Mouse (Mus musculus) heart, embryonic 11.5 days (tissue): ENCODE data around the gene Uty. TPM values are rescaled to one million over a fixed set of nuclear protein-coding genes. Genes with fewer than 3 reads are reported as not detected.

Experiments
- ATAC-seq: fragments of 200-750 bp; cut with Nextera tagmentation; replicated peaks from 2 replicates; pipeline ENCODE4 v1.8.0; 2017; ENCODE audit warnings: moderate library complexity; ENCODE audit not compliant: insufficient number of reproducible peaks, low FRiP score, low TSS enrichment
- H3K27ac ChIP-seq: fragments of 300-500 bp; sonication (generic); 2 replicates; pipeline ENCODE4 v1.5.1; 2014; ENCODE audit warnings: mild to moderate bottlenecking, low read depth, low read length
- H3K27me3 ChIP-seq: fragments of 300-500 bp; sonication (generic); 2 replicates; pipeline ENCODE4 v1.6.1; 2014; ENCODE audit warnings: mild to moderate bottlenecking, low read length, mixed read lengths; ENCODE audit not compliant: control insufficient read depth, insufficient read depth
- H3K36me3 ChIP-seq: fragments of 300-500 bp; sonication (generic); 2 replicates; pipeline ENCODE4 v1.6.1; 2014; ENCODE audit warnings: mild to moderate bottlenecking, low read length, moderate library complexity, mixed read lengths; ENCODE audit not compliant: control insufficient read depth, insufficient read depth
- H3K4me1 ChIP-seq: fragments of 300-500 bp; sonication (generic); 2 replicates; pipeline ENCODE4 v1.6.1; 2014; ENCODE audit warnings: low read length; ENCODE audit not compliant: control insufficient read depth, insufficient read depth
- H3K4me2 ChIP-seq: fragments of 300-500 bp; sonication (generic); 2 replicates; pipeline ENCODE4 v1.6.1; 2014; ENCODE audit warnings: mild to moderate bottlenecking, moderate library complexity
- H3K4me3 ChIP-seq: fragments of 300-500 bp; sonication (generic); 2 replicates; pipeline ENCODE4 v1.5.1; 2014; ENCODE audit warnings: low read depth, low read length
- H3K9ac ChIP-seq: fragments of 300-500 bp; sonication (generic); 2 replicates; pipeline ENCODE4 v1.6.1; 2014; ENCODE audit warnings: mild to moderate bottlenecking, low read depth, low read length, moderate library complexity
- H3K9me3 ChIP-seq: fragments of 300-500 bp; sonication (generic); replicated peaks from 2 replicates; pipeline ENCODE4 v1.6.1; 2016; ENCODE audit warnings: low read length; ENCODE audit not compliant: control insufficient read depth
- WGBS: fragments of 180-500 bp; shearing (Covaris S2); extraction: QIAGEN DNeasy Blood & Tissue Kit; methylation state at CpG from one replicate; pipeline ENCODE4 v1.1.7; 2014; ENCODE audit not compliant: insufficient replicate concordance; 5-methylcytosine and 5-hydroxymethylcytosine counted together
- polyA plus RNA-seq: library from polyadenylated mRNA; unstranded; fragments of >200 nt; fragmentation: Nextera tagmentation; extraction: Ambion mirVana; gene quantifications from 2 replicates; pipeline ENCODE4 v1.2.1, GENCODE M21; 2014

Gene Uty
- polyA plus RNA-seq: 8.6 and 9.4 TPM in 2 replicates

DNA sequence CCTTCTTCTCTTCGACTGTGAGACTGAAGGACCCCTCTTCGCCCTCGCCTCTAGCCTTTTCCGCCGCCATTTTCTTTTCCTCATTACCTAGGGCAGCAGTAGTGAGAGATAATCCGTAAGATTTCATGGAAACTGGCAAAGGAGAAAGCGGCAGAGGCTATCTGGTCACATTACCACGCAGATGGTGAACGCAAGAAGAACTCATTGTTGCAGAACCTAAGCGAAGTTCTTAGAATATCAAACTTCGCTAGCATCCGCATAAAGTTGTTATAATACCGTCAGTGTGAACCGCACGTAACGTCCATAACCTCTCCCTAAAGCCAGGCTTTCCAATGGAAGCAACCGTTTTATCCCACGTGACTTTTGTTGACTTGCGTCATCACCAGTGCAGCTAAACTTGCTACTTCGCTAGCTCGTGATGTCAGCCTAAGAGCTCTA, at the start of gene Uty:
Gene Uty, minus strand, starts transcription at position 334 of the 438 bp plus-strand sequence.
- H3K27ac ChIP-seq: peak within 1 kb of the TSS; percentile 50
- H3K36me3 ChIP-seq: no peaks in the 10 kb centered on the region
- peak within 1 kb of the TSS; percentile 44 for H3K4me3 ChIP-seq
- peak within 1 kb of the TSS; percentile 48 for H3K4me2 ChIP-seq
- no peaks in the 10 kb centered on the region for H3K27me3 ChIP-seq
- no peaks in the 10 kb centered on the region for H3K9me3 ChIP-seq
- ATAC-seq: peak; percentile 78
- WGBS: 2% methylated on average over 18 of the region's 21 CpGs
- H3K9ac ChIP-seq: peak within 1 kb of the TSS; percentile 64
- no peaks in the 10 kb centered on the region for H3K4me1 ChIP-seq

DNA sequence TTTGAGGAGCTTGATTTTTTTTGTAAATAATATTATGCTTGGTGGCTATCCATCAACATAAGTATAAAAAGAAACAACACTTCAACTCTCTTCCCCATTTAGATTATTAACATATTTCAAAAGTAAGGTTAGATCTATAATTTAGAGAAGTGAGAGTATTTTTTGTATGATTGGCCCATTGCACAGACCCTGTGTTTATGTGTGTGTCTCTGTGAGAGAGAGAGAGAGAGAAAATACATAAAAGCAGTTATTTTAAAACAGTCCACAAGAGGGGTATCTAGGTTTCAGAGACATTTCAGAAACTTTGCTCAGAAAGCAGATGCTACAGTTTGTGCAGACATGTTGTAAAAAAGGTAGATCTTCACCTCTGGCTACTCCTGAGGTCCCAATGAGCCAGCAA, 48.1 kb upstream of the Uty start:
- Histone ChIP-seq H3K27ac (no peak overlapping the region), H3K4me2 (no peak overlapping the region), H3K4me1 (no peaks in the 10 kb centered on the region), H3K36me3 (no peaks in the 10 kb centered on the region), H3K27me3 (no peaks in the 10 kb centered on the region), H3K4me3 (no peak overlapping the region), H3K9me3 (no peaks in the 10 kb centered on the region), H3K9ac (no peak overlapping the region)
- ATAC-seq: no peak

DNA sequence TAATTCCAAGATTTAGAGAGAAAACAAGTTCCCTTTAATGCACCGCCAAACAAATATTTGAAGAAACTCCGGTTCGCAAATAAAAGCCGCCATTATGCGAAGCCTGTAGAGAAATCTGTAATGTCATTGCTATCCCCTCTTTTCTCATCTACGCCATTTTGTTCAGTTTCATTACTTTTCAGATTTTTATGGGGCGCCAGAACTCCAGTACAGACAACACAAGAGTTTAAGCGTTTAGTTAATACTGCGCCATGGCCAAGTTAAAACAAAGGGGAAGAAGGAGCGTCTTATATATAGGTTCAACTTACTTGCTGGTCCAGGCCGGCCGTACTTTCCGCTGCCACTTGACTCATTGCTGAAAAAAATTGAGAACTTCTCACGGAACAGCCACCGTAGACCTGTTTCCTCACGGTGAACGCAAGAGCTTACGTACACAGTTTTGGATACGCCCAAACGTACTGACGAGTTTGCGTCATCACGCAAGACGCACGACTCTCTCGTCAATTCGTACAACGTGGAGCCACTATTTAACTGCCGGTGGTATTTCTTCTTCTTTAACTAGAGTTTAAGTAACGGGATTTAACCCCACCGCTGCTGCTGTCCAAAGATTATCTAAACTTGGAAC, 40.7 kb upstream of the Uty start, which contains the start of gene Ddx3y:
Gene Ddx3y, minus strand, starts transcription at position 459 of the 625 bp plus-strand sequence.
- WGBS: 5% methylated on average over 27 of the region's 31 CpGs
- H3K27ac ChIP-seq: peak within 1 kb of the TSS; percentile 41; the same call in 1 of the 2 replicates
- H3K9ac ChIP-seq: peak within 1 kb of the TSS; percentile 59
- no peaks in the 10 kb centered on the region for H3K9me3 ChIP-seq
- H3K27me3 ChIP-seq: no peaks in the 10 kb centered on the region
- no peaks in the 10 kb centered on the region for H3K4me1 ChIP-seq
- peak; percentile 73; the same call in 1 of the 2 replicates for ATAC-seq
- H3K4me2 ChIP-seq: no peak within 1 kb of the TSS
- peak within 1 kb of the TSS; percentile 43 for H3K4me3 ChIP-seq
- H3K36me3 ChIP-seq: no peaks in the 10 kb centered on the region

DNA sequence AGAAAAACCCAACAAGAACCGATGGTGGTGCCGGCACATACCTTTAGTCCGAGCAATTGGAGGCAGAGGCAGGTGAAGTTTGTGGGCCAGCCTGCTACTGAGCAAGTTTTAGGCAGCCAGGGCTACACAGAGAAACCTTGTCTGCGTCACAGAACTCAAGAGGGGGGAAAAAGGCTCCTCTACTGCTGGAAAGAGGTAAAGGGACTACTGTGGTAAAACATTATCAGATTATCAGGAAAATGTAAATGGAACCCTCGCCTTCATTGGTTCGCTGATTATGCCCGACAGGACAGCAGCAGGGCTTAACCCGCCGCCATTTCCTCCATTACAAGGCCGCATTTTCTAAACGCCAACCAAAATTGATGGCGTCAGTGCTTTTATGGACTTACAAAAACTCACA, 40.2 kb upstream of the Uty start:
- Histone ChIP-seq H3K9ac (peak overlapping the region; percentile 59), H3K4me1 (no peaks in the 10 kb centered on the region), H3K27me3 (no peaks in the 10 kb centered on the region), H3K27ac (peak overlapping the region; percentile 41; the same call in 1 of the 2 replicates), H3K9me3 (no peaks in the 10 kb centered on the region), H3K36me3 (no peaks in the 10 kb centered on the region), H3K4me3 (peak overlapping the region; percentile 43), H3K4me2 (no peak overlapping the region)
- ATAC-seq: no peak
- WGBS: 0% methylated on average over 12 of the region's 12 CpGs

DNA sequence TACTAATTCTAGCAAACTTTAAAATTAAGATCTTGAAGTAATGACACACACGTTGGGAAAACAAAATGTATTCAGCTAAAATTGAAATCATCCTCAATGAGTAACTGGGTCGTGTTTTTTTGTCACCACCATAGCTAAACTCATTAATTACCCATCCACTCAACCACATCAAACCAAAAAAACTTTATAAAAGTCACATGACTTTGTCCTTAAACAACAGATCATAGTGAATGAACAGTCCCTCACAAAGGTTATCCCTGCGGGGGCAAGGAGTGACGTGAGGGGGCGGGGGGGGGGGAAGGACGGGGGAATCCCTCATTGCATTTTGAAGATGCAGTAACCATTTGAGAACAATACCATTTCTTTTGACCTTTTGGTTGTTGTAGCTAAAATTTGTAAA, 558 bp upstream of the Uty start:
- Histone ChIP-seq H3K4me3 (no peak overlapping the region; the same call in 1 of the 2 replicates), H3K4me2 (no peak overlapping the region)
- no peak for ATAC-seq

DNA sequence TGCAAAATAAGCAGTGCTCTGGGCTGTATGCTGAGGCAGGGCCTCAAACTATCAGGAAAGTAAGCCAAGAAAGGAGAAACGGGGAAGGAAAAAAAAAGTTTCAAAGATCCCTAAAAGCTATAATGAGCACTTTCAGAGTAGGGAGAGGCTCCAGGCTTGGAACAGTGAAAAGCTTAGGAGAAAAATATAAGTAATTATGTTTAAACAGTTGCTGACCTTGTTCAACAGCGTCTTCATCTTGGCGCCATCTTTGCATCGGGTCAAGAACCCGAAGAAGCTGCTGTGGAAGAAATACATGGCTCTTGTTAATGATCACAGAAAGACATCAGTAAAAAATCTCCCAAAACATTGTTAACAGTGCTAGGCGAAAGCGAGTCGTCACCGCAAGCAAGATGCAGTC, 619 bp downstream of the Uty start:
- no peaks in the 10 kb centered on the region for H3K27me3 ChIP-seq
- no peaks in the 10 kb centered on the region for H3K36me3 ChIP-seq
- 0% methylated on average over 5 of the region's 9 CpGs for WGBS
- H3K4me3 ChIP-seq: peak overlapping the region; percentile 44
- no peaks in the 10 kb centered on the region for H3K9me3 ChIP-seq
- ATAC-seq: no peak
- peak overlapping the region; percentile 50 for H3K27ac ChIP-seq
- H3K4me1 ChIP-seq: no peaks in the 10 kb centered on the region
- H3K9ac ChIP-seq: peak overlapping the region; percentile 64
- peak overlapping the region; percentile 48 for H3K4me2 ChIP-seq

More for the DNA sequence above, 558 bp upstream of the Uty start:
- Histone ChIP-seq H3K27me3 (no peaks in the 10 kb centered on the region), H3K9ac (no peak overlapping the region), H3K4me1 (no peaks in the 10 kb centered on the region), H3K9me3 (no peaks in the 10 kb centered on the region), H3K36me3 (no peaks in the 10 kb centered on the region), H3K27ac (no peak overlapping the region)
- WGBS: 43% methylated on average over 3 of the region's 6 CpGs

DNA sequence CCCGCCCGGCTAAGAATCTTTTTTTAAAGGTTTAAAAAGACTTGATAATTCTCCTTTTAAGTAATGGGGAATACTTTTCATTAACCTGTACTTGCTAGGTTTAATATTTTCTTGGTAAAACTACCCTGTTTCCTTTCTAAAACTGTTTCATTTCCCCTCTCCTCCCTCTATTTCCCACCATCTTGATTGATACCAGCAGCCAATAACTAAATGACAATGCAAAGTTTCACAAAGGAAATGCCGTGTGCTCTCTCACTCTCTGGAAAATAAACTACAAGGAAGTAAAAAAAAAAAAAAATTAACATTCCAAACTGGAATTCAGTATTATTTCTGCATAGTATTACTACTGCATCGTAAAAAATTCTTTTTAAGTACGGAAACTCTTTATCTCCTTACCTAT, 1.1 kb downstream of the Uty start:
- Histone ChIP-seq H3K27me3 (no peaks in the 10 kb centered on the region), H3K9ac (no peak overlapping the region), H3K4me2 (peak overlapping the region; percentile 48), H3K4me1 (no peaks in the 10 kb centered on the region), H3K36me3 (no peaks in the 10 kb centered on the region), H3K27ac (no peak overlapping the region), H3K4me3 (peak overlapping the region; percentile 44), H3K9me3 (no peaks in the 10 kb centered on the region)
- 59% methylated on average over 5 of the region's 5 CpGs for WGBS
- ATAC-seq: no peak

DNA sequence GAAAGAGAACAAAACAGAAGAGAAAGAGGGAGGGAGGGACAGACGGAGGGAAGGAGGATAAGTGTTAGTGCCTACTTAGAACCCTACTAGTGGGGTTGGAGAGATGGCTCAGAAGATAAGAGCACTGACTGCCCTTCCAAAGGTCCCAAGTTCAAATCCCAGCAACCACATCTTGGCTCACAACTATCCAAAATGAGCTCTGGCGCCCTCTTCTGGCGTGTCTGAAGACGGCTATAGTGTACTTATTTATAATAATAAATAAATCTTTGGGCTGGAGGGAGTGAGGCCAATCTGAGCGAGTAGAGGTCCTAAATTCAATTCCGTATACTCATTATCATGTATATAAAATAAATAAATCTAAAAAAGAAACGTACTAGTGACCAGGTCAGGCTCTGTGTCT, 25.6 kb downstream of the Uty start:
- Histone ChIP-seq H3K4me2 (no peak overlapping the region), H3K9ac (no peak overlapping the region), H3K9me3 (no peaks in the 10 kb centered on the region), H3K27me3 (no peaks in the 10 kb centered on the region), H3K4me3 (no peak overlapping the region), H3K27ac (no peak overlapping the region), H3K36me3 (no peaks in the 10 kb centered on the region), H3K4me1 (no peaks in the 10 kb centered on the region)
- 69% methylated on average over 6 of the region's 7 CpGs for WGBS
- ATAC-seq: no peak

DNA sequence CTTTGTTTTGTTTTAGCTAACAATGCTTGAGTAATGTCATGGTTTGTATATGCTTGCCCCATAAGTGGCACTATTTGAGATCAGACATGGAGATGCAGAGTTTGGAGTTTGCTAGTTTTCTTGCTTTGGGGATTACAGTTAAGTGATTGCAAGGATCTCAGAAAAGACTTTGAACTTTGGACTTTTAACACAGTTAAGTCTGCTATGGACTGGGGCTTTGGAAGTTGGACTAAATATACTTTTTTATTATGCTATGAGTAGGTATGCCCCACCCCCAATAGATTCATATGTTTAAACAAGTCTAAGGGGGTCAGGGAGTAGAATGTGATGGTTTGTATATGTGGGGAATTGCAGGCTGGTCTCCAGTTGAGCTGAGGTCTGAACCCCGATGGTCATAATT, 67.1 kb downstream of the Uty start:
- no peak for ATAC-seq
- Histone ChIP-seq H3K9me3 (no peaks in the 10 kb centered on the region), H3K4me3 (no peak overlapping the region), H3K4me2 (no peak overlapping the region), H3K36me3 (no peaks in the 10 kb centered on the region), H3K27ac (no peak overlapping the region), H3K27me3 (no peaks in the 10 kb centered on the region), H3K9ac (no peak overlapping the region), H3K4me1 (no peaks in the 10 kb centered on the region)
- WGBS: no CpG with 5 or more reads among the region's 1 CpGs
